Mouse (Mus musculus) limb, embryonic 11.5 days (tissue): ENCODE measurements around the gene Dnah7c. TPM values are rescaled to one million over a fixed set of nuclear protein-coding genes. Genes with fewer than 3 reads are reported as not detected.
"Not testable (repeated sequence)": the region's sequence is repeated elsewhere in the genome, so short reads cannot be mapped to it uniquely, and the experiment has no call there.

Experiments used
- ATAC-seq: fragments of 200-750 bp; cut with Nextera tagmentation; 2 replicates; pipeline ENCODE4 v1.8.0; 2017; ENCODE audit warnings: low read depth; ENCODE audit not compliant: insufficient number of reproducible peaks, low FRiP score, low TSS enrichment
- DNase-seq: peaks from one replicate; pipeline ENCODE4 v3.0.0-alpha.2; 2015; ENCODE audit warnings: low spot score
- H3K27ac ChIP-seq: fragments of 300-500 bp; sonication (generic); replicated peaks from 2 replicates; pipeline ENCODE4 v1.5.1; 2014; ENCODE audit warnings: low read depth, mild to moderate bottlenecking, low read length
- H3K27me3 ChIP-seq: fragments of 300-500 bp; sonication (generic); 2 replicates; pipeline ENCODE4 v1.6.1; 2014; ENCODE audit warnings: mild to moderate bottlenecking, low read length, mixed read lengths; ENCODE audit not compliant: control insufficient read depth, insufficient read depth
- H3K36me3 ChIP-seq: fragments of 300-500 bp; sonication (generic); 2 replicates; pipeline ENCODE4 v1.6.1; 2014; ENCODE audit warnings: mild to moderate bottlenecking, low read length, moderate library complexity, mixed read lengths; ENCODE audit not compliant: control insufficient read depth, insufficient read depth
- H3K4me1 ChIP-seq: fragments of 300-500 bp; sonication (generic); 2 replicates; pipeline ENCODE4 v1.6.1; 2014; ENCODE audit warnings: low read length, mixed read lengths; ENCODE audit not compliant: control insufficient read depth, insufficient read depth
- H3K4me2 ChIP-seq: fragments of 300-500 bp; sonication (generic); 2 replicates; pipeline ENCODE4 v1.6.1; 2014; ENCODE audit warnings: low read depth, mild to moderate bottlenecking, moderate library complexity; ENCODE audit not compliant: severe bottlenecking
- H3K4me3 ChIP-seq: fragments of 300-500 bp; sonication (generic); 2 replicates; pipeline ENCODE4 v1.5.1; 2014; ENCODE audit warnings: low read depth, low read length
- H3K9ac ChIP-seq: fragments of 300-500 bp; sonication (generic); 2 replicates; pipeline ENCODE4 v1.6.1; 2014; ENCODE audit warnings: mild to moderate bottlenecking, low read length
- H3K9me3 ChIP-seq: fragments of 300-500 bp; sonication (generic); 2 replicates; pipeline ENCODE4 v1.6.1; 2016; ENCODE audit warnings: low read length; ENCODE audit not compliant: control insufficient read depth
- WGBS: fragments of 180-500 bp; shearing (Covaris S2); extraction: QIAGEN DNeasy Blood & Tissue Kit; methylation state at CpG from one replicate; pipeline ENCODE4 v1.1.7; 2014; 5-methylcytosine and 5-hydroxymethylcytosine counted together
- polyA plus RNA-seq: library from polyadenylated mRNA; unstranded; fragments of >200 nt; fragmentation: Nextera tagmentation; extraction: Ambion mirVana; gene quantifications from 2 replicates; pipeline ENCODE4 v1.2.1, GENCODE M21; 2014

Gene Dnah7c
- polyA plus RNA-seq, 1 experiment from 2014 or later = 0.16 TPM

DNA sequence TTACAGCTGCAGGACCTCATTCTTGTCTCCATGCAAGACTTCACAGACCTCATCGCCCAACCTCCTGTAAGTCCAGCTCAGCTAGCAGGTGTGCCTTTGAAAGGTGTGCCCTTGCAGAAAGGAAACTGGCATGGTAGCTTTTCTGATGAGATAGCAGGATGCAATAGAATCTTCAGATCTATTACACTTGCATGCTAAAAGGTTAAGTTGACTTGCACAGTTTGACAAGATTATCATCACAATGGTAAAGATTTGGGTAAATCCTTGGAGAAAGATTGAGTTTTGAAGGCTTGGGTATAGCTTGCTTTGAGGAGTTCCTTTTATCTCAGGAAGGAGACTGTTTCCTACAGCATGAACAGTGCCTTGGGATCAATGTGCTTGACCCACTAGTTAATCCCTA, 89.3 kb downstream of the Dnah7c start:
- H3K27me3 ChIP-seq, H3K9me3 ChIP-seq, H3K4me3 ChIP-seq, H3K27ac ChIP-seq, H3K36me3 ChIP-seq, DNase-seq, H3K4me1 ChIP-seq, H3K9ac ChIP-seq, H3K4me2 ChIP-seq, ATAC-seq: not testable (repeated sequence)
- WGBS = 77% methylated on average over 1 of the region's 1 CpGs

DNA sequence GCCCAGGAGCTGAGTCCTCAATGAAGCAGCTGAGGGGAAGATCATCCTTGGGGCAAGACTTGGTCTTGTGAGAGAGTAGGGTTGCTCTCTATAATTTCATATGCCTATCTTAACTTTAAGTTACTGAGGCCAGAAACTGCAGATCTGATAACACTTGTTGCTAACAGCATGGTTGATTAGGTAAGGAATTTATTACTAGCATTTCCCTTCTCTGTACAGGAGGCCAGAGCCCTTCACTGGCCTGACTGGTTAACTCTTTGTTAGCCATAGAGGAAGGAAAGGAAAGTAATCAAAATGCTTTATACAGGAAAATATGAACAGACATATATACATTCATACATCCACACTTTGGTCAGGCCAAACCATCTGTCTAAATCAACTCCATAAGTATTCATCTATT, 95.6 kb downstream of the Dnah7c start:
- H3K9me3 ChIP-seq = no peaks in the 10 kb centered on the region
- H3K9ac ChIP-seq = no peak overlapping the region
- DNase-seq (no peak), ATAC-seq (no peak)
- no peak overlapping the region for H3K4me2 ChIP-seq
- H3K27ac ChIP-seq = no peak overlapping the region
- no peak overlapping the region for H3K4me3 ChIP-seq
- no peaks in the 10 kb centered on the region for H3K36me3 ChIP-seq
- H3K27me3 ChIP-seq = no peaks in the 10 kb centered on the region
- H3K4me1 ChIP-seq = no peaks in the 10 kb centered on the region

GRCm38 (mm10) chr1:46526537-46526936, 101.1 kb downstream of the Dnah7c start:
- not testable (repeated sequence) for H3K4me2 ChIP-seq, H3K9me3 ChIP-seq, H3K9ac ChIP-seq, H3K36me3 ChIP-seq, H3K27ac ChIP-seq, H3K4me1 ChIP-seq, ATAC-seq, H3K4me3 ChIP-seq, DNase-seq, H3K27me3 ChIP-seq
- WGBS = 62% methylated on average over 3 of the region's 3 CpGs

- no peaks in the 10 kb centered on the region for H3K9me3 ChIP-seq
- H3K36me3 ChIP-seq = no peaks in the 10 kb centered on the region
- ATAC-seq (no peak), DNase-seq (no peak)
- H3K9ac ChIP-seq = no peak overlapping the region
- H3K4me2 ChIP-seq = no peak overlapping the region
- WGBS = 58% methylated on average over 2 of the region's 2 CpGs
- H3K4me3 ChIP-seq = no peak overlapping the region
- H3K4me1 ChIP-seq = no peaks in the 10 kb centered on the region
- no peak overlapping the region for H3K27ac ChIP-seq
- H3K27me3 ChIP-seq = no peaks in the 10 kb centered on the region
Measured at GRCm38 (mm10) chr1:46544812-46545421, 119.5 kb downstream of the Dnah7c start.

GRCm38 (mm10) chr1:46580385-46580784, 155.0 kb downstream of the Dnah7c start:
- no peak overlapping the region for H3K4me2 ChIP-seq
- no peaks in the 10 kb centered on the region for H3K9me3 ChIP-seq
- H3K9ac ChIP-seq = no peak overlapping the region
- ATAC-seq (no peak), DNase-seq (no peak)
- H3K4me3 ChIP-seq = no peak overlapping the region
- H3K4me1 ChIP-seq = no peaks in the 10 kb centered on the region
- no peak overlapping the region for H3K27ac ChIP-seq
- 43% methylated on average over 3 of the region's 3 CpGs for WGBS
- no peaks in the 10 kb centered on the region for H3K36me3 ChIP-seq
- H3K27me3 ChIP-seq = no peaks in the 10 kb centered on the region

DNA sequence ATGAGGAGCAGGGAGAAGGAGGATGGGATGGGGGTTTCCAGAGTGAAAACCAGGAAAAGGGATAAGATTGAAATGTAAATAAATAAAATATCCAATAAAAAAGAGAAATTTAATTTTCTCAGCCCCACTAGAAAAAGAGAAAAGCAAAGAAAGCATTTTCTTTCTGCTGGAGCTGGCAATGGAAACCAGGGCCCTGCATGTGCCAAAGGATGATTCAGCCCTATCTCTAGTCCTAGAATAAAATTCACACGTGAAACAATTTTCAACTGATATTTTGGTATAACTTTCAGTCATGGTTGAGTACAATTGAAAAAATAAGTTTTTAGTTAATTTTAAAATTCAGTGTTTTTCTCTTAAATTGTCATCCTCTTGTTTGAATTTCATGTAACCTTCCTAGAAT, 168.4 kb downstream of the Dnah7c start:
- not testable (repeated sequence) for H3K9me3 ChIP-seq, H3K27ac ChIP-seq, H3K27me3 ChIP-seq, H3K4me2 ChIP-seq, ATAC-seq, H3K36me3 ChIP-seq, H3K9ac ChIP-seq, H3K4me3 ChIP-seq, DNase-seq, H3K4me1 ChIP-seq
- WGBS = 89% methylated on average over 1 of the region's 1 CpGs

DNA sequence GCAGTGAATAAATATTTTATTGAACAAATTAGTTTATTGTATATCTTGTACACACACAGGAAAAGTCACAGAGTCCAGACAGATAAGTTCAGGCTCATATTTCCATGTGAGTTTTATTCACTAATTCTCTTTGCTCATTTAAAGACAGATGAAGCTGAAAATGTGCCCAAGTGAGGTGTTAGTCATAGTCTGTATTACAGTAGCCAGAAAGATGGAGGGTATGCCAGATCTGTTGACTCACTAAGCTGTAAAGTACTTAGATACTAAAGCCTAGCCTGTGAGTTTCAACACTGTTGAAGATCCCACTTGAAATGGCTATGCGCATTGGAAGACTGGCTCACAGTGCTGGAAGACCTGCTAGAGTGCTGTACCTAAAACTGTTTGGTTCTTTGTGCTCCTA, 171.0 kb downstream of the Dnah7c start:
- WGBS = 88% methylated on average over 1 of the region's 1 CpGs
- H3K27ac ChIP-seq, H3K4me2 ChIP-seq, H3K27me3 ChIP-seq, H3K9ac ChIP-seq, H3K4me3 ChIP-seq, H3K9me3 ChIP-seq, H3K4me1 ChIP-seq, ATAC-seq, DNase-seq, H3K36me3 ChIP-seq: not testable (repeated sequence)

DNA sequence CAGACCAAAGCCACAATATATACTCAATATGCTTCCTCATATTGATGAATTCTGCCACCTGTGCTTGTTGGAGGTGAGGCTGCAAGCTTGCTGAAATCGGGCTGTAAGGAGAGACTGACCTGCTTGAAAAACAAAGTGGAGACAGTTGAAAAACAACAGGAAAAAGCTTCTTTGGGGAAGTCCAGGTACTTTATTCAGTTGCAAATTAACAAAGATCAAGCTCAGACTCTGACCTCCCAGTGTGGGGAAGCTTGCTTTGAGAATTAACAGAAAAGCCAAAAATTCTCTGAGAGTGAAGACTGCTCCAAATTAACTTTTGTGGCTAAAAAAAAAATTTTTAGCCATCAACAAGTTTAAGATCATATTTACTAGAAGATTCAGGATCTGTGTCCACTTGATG, 194.9 kb downstream of the Dnah7c start:
- H3K9me3 ChIP-seq = no peaks in the 10 kb centered on the region

GRCm38 (mm10) chr1:46625914-46626313, 200.5 kb downstream of the Dnah7c start:
- not testable (repeated sequence) for DNase-seq, H3K9me3 ChIP-seq, H3K27me3 ChIP-seq, H3K36me3 ChIP-seq, H3K27ac ChIP-seq, ATAC-seq, H3K4me3 ChIP-seq, H3K4me1 ChIP-seq, H3K9ac ChIP-seq, H3K4me2 ChIP-seq
- WGBS = 100% methylated on average over 6 of the region's 6 CpGs

More for the DNA sequence above, 194.9 kb downstream of the Dnah7c start:
- Histone ChIP-seq H3K27me3 (no peaks in the 10 kb centered on the region), H3K4me2 (no peak overlapping the region), H3K4me1 (no peaks in the 10 kb centered on the region), H3K36me3 (no peaks in the 10 kb centered on the region), H3K27ac (no peak overlapping the region), H3K9ac (no peak overlapping the region), H3K4me3 (no peak overlapping the region)
- DNase-seq (no peak), ATAC-seq (no peak)
- WGBS = 86% methylated on average over 1 of the region's 1 CpGs
